Mouse (Mus musculus): ENCODE data around the gene Ppl. TPM values are rescaled to one million over a fixed set of nuclear protein-coding genes. Genes with fewer than 3 reads are reported as not detected.

The Ppl gene
- polyA plus RNA-seq, 1 experiment = 0.16 TPM

GRCm38 (mm10) chr16:5137006-5137540 lies 4.9 kb upstream of the Ppl start:
- TF ChIP-seq POLR2A (IDR thresholded peaks at IDR 0.05; ENCODE audit: control insufficient read depth, low read depth, low read length) (no peak), CTCF (IDR thresholded peaks at IDR 0.05; ENCODE audit: control insufficient read depth, insufficient read depth, insufficient replicate concordance, low read depth, low read length) (no peak)
- H3K4me3 ChIP-seq (ENCODE audit: control insufficient read depth, low read depth, low read length) = no peak overlapping the region
- peaks cover 2% of the 10 kb centered on the region for H3K4me1 ChIP-seq (ENCODE audit: control insufficient read depth, insufficient read depth, low read length)
- H3K36me3 ChIP-seq (ENCODE audit: control insufficient read depth, insufficient read depth, low read length) = no peaks in the 10 kb centered on the region
- no peaks in the 10 kb centered on the region for H3K27me3 ChIP-seq (ENCODE audit: control insufficient read depth, insufficient read depth, low read length)
- H3K27ac ChIP-seq (ENCODE audit: control insufficient read depth, insufficient read depth, low read depth, low read length) = no peak overlapping the region

DNA sequence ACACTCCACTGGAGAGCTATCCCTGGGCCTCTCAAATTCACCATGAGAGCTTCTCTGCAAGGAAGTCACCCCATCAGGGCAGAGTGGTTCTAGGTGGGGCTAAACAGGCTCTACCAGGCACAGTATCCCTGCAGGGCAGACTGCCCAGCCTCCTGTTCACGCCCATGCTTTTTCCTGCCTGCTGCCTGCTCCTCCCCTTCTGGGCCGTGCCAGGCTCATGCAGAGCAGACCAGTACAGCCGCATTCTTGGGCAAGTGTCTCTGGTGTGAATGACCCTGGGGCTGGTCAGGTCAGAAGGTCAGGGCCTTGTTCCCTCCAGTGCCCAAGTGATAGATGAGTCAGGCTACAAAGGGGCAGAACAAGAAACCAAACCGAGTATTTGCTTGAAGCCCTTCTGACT lies 4.3 kb upstream of the Ppl start:
- peaks cover 6% of the 10 kb centered on the region for H3K4me1 ChIP-seq (ENCODE audit: control insufficient read depth, insufficient read depth, low read length)
- no peak overlapping the region for H3K4me3 ChIP-seq (ENCODE audit: control insufficient read depth, low read depth, low read length)
- no peak overlapping the region for H3K27ac ChIP-seq (ENCODE audit: control insufficient read depth, insufficient read depth, low read depth, low read length)
- no peak for TF ChIP-seq CTCF (IDR thresholded peaks at IDR 0.05; ENCODE audit: control insufficient read depth, insufficient read depth, insufficient replicate concordance, low read depth, low read length)
- TF ChIP-seq POLR2A (IDR thresholded peaks at IDR 0.05; ENCODE audit: control insufficient read depth, low read depth, low read length) = no peak
- H3K27me3 ChIP-seq (ENCODE audit: control insufficient read depth, insufficient read depth, low read length) = no peaks in the 10 kb centered on the region
- H3K36me3 ChIP-seq (ENCODE audit: control insufficient read depth, insufficient read depth, low read length) = no peaks in the 10 kb centered on the region

GRCm38 (mm10) chr16:5135551-5136261 lies 3.5 kb upstream of the Ppl start:
- H3K27me3 ChIP-seq (ENCODE audit: control insufficient read depth, insufficient read depth, low read length) = no peaks in the 10 kb centered on the region
- TF ChIP-seq POLR2A (IDR thresholded peaks at IDR 0.05; ENCODE audit: control insufficient read depth, low read depth, low read length) (no peak), CTCF (IDR thresholded peaks at IDR 0.05; ENCODE audit: control insufficient read depth, insufficient read depth, insufficient replicate concordance, low read depth, low read length) (no peak)
- no peak overlapping the region for H3K27ac ChIP-seq (ENCODE audit: control insufficient read depth, insufficient read depth, low read depth, low read length)
- H3K4me3 ChIP-seq (ENCODE audit: control insufficient read depth, low read depth, low read length) = no peak overlapping the region
- H3K36me3 ChIP-seq (ENCODE audit: control insufficient read depth, insufficient read depth, low read length) = no peaks in the 10 kb centered on the region
- H3K4me1 ChIP-seq (ENCODE audit: control insufficient read depth, insufficient read depth, low read length) = peaks cover 7% of the 10 kb centered on the region

DNA sequence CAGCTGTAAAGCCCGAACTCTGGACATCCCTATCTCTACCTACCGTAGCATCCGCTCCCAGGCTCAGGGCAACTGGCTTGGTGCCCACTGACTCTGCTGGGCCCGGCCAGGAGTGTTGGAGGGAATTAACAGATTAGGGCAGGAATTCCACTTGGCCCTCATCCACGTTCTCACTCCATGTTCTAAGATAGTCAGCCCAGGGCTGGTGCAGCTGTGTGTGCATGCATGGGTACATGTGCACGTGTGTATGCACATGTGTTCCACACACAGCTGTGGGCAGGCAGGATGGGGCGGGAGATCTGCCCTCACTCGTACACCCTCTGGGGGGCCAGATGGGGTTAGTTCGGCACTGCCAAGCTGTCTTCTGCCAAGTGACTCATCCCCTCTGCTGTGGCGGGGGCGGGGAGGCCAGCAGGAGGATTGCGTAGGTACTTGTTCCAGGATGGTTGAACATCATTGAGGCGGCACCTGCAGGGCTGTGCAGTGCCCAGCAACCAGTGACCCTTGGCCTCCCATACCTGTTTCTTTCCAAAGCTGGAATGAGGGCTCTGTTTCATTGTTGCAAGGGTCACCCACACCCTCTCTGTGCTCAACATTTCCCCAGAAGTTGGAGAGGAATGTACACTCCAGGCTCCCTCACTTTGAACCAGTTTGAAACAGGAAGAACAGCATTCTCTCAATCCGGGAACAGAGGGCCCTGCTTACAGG lies 2.6 kb upstream of the Ppl start:
- H3K4me1 ChIP-seq (ENCODE audit: control insufficient read depth, insufficient read depth, low read length) = peaks cover 7% of the 10 kb centered on the region
- no peak overlapping the region for H3K4me3 ChIP-seq (ENCODE audit: control insufficient read depth, low read depth, low read length)
- H3K36me3 ChIP-seq (ENCODE audit: control insufficient read depth, insufficient read depth, low read length) = no peaks in the 10 kb centered on the region
- H3K27me3 ChIP-seq (ENCODE audit: control insufficient read depth, insufficient read depth, low read length) = no peaks in the 10 kb centered on the region
- no peak overlapping the region for H3K27ac ChIP-seq (ENCODE audit: control insufficient read depth, insufficient read depth, low read depth, low read length)
- no peak for TF ChIP-seq CTCF (IDR thresholded peaks at IDR 0.05; ENCODE audit: control insufficient read depth, insufficient read depth, insufficient replicate concordance, low read depth, low read length)
- no peak for TF ChIP-seq POLR2A (IDR thresholded peaks at IDR 0.05; ENCODE audit: control insufficient read depth, low read depth, low read length)

DNA sequence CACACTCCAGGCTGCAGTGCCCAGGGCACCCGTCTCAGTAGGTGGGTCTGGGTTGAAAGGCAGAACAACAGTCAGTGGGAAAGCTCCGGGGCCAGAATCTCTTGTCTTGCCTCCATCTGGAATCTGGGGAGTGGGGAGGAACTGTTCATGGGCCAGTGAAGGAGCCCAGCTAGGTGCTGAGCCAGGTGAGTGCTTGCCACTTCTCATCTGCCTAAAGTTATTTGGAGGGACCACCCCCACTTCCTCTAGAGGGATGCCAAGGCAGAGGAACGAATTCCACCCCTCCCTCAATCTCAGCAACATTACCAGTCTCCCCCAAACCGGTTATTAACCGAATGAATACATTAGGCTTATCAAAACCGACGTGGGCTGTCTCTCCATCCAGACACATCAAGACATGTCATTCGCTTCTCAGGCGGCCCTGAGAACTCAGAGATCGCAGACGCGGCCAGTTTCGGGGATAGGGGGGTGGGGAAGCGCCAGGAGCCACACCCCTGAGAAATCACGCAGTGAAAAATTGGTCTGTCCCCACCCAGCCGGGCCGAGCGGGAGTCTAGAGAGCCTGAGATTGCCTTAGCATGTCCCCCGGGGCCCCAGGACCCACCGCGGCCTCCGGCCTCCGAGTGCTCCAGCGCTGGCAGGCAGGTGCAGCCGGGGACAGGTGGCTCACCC lies 834 bp downstream of the Ppl start:
- Histone ChIP-seq H3K4me3 (ENCODE audit: control insufficient read depth, low read depth, low read length) (no peak overlapping the region; the same call in 1 of the 2 replicates), H3K4me1 (ENCODE audit: control insufficient read depth, insufficient read depth, low read length) (peaks cover 7% of the 10 kb centered on the region), H3K36me3 (ENCODE audit: control insufficient read depth, insufficient read depth, low read length) (no peaks in the 10 kb centered on the region), H3K27me3 (ENCODE audit: control insufficient read depth, insufficient read depth, low read length) (no peaks in the 10 kb centered on the region), H3K27ac (ENCODE audit: control insufficient read depth, insufficient read depth, low read depth, low read length) (no peak overlapping the region)
- no peak for TF ChIP-seq CTCF (IDR thresholded peaks at IDR 0.05; ENCODE audit: control insufficient read depth, insufficient read depth, insufficient replicate concordance, low read depth, low read length)
- no peak for TF ChIP-seq POLR2A (IDR thresholded peaks at IDR 0.05; ENCODE audit: control insufficient read depth, low read depth, low read length)

- Histone ChIP-seq H3K4me3 (ENCODE audit: control insufficient read depth, low read depth, low read length) (no peak overlapping the region), H3K4me1 (ENCODE audit: control insufficient read depth, insufficient read depth, low read length) (peaks cover 7% of the 10 kb centered on the region), H3K36me3 (ENCODE audit: control insufficient read depth, insufficient read depth, low read length) (no peaks in the 10 kb centered on the region), H3K27me3 (ENCODE audit: control insufficient read depth, insufficient read depth, low read length) (no peaks in the 10 kb centered on the region), H3K27ac (ENCODE audit: control insufficient read depth, insufficient read depth, low read depth, low read length) (no peak overlapping the region)
- TF ChIP-seq CTCF (IDR thresholded peaks at IDR 0.05; ENCODE audit: control insufficient read depth, insufficient read depth, insufficient replicate concordance, low read depth, low read length) = no peak
- no peak for TF ChIP-seq POLR2A (IDR thresholded peaks at IDR 0.05; ENCODE audit: control insufficient read depth, low read depth, low read length)
These were observed 1.5 kb downstream of the Ppl start for GRCm38 (mm10) chr16:5130766-5131165.

- Histone ChIP-seq H3K4me1 (ENCODE audit: control insufficient read depth, insufficient read depth, low read length) (peaks cover 7% of the 10 kb centered on the region), H3K36me3 (ENCODE audit: control insufficient read depth, insufficient read depth, low read length) (no peaks in the 10 kb centered on the region), H3K27me3 (ENCODE audit: control insufficient read depth, insufficient read depth, low read length) (no peaks in the 10 kb centered on the region), H3K27ac (ENCODE audit: control insufficient read depth, insufficient read depth, low read depth, low read length) (no peak overlapping the region), H3K4me3 (ENCODE audit: control insufficient read depth, low read depth, low read length) (no peak overlapping the region)
- TF ChIP-seq CTCF (IDR thresholded peaks at IDR 0.05; ENCODE audit: control insufficient read depth, insufficient read depth, insufficient replicate concordance, low read depth, low read length) (no peak), POLR2A (IDR thresholded peaks at IDR 0.05; ENCODE audit: control insufficient read depth, low read depth, low read length) (no peak)
These were observed 2.0 kb downstream of the Ppl start for GRCm38 (mm10) chr16:5130196-5130595.
